Mouse (Mus musculus) heart, embryonic 14.5 days (tissue): Measurements from ENCODE around the gene Hist1h3f. TPM values are rescaled to one million over a fixed set of nuclear protein-coding genes. Genes with fewer than 3 reads are reported as not detected.

ENCODE experiments used
- ATAC-seq: fragments of 200-750 bp; cut with Nextera tagmentation; 2 replicates; pipeline ENCODE4 v1.8.0; 2017; ENCODE audit warnings: low read depth, moderate TSS enrichment; ENCODE audit not compliant: insufficient number of reproducible peaks, insufficient read depth, low FRiP score
- H3K27ac ChIP-seq, 2 experiments: fragments of 200-500 bp in 1 of 2; fragments of 300-500 bp in 1 of 2; sonication (generic) in 1 of 2; replicated peaks in 1 of 2; 2 replicates each; pipeline ENCODE4 v1.5.1; 2012 to 2014; ENCODE audit warnings: low read depth in 2 of 2, low read length in 2 of 2, control low read depth in 1 of 2, mild to moderate bottlenecking in 1 of 2, mixed read lengths in 1 of 2; ENCODE audit not compliant: control insufficient read depth in 1 of 2, insufficient read depth in 1 of 2
- H3K27me3 ChIP-seq: fragments of 300-500 bp; sonication (generic); 2 replicates; pipeline ENCODE4 v1.6.1; 2014; ENCODE audit warnings: mild to moderate bottlenecking, low read length, control low read depth; ENCODE audit not compliant: control insufficient read depth, insufficient read depth
- H3K36me3 ChIP-seq: fragments of 300-500 bp; sonication (generic); 2 replicates; pipeline ENCODE4 v1.6.1; 2014; ENCODE audit warnings: mild to moderate bottlenecking, control low read depth, low read length, mixed read lengths; ENCODE audit not compliant: control insufficient read depth, insufficient read depth
- H3K4me1 ChIP-seq, 2 experiments: fragments of 200-500 bp in 1 of 2; fragments of 300-500 bp in 1 of 2; sonication (generic) in 1 of 2; 2 replicates each; pipeline ENCODE4 v1.6.1; 2012 to 2014; ENCODE audit warnings: low read length in 2 of 2, control low read depth in 1 of 2, mixed read lengths in 1 of 2; ENCODE audit not compliant: control insufficient read depth in 2 of 2, insufficient read depth in 2 of 2
- H3K4me2 ChIP-seq: fragments of 300-500 bp; sonication (generic); 2 replicates; pipeline ENCODE4 v1.6.1; 2014; ENCODE audit warnings: mild to moderate bottlenecking, low read length
- H3K4me3 ChIP-seq, 2 experiments: fragments of 200-500 bp in 1 of 2; fragments of 300-500 bp in 1 of 2; sonication (generic) in 1 of 2; 2 replicates each; pipeline ENCODE4 v1.5.1; 2012 to 2014; ENCODE audit warnings: low read length in 2 of 2, mild to moderate bottlenecking in 2 of 2, control low read depth in 1 of 2, low read depth in 1 of 2, moderate library complexity in 1 of 2; ENCODE audit not compliant: control insufficient read depth in 1 of 2, insufficient read depth in 1 of 2
- H3K9ac ChIP-seq: fragments of 300-500 bp; sonication (generic); 2 replicates; pipeline ENCODE4 v1.6.1; 2014; ENCODE audit warnings: mild to moderate bottlenecking, low read length
- H3K9me3 ChIP-seq: fragments of 300-500 bp; sonication (generic); 2 replicates; pipeline ENCODE4 v1.6.1; 2016; ENCODE audit warnings: low read length, control low read depth; ENCODE audit not compliant: control insufficient read depth
- WGBS: fragments of 180-500 bp; shearing (Covaris S2); extraction: QIAGEN DNeasy Blood & Tissue Kit; methylation state at CpG from one replicate; pipeline ENCODE4 v1.1.7; 2014; 5-methylcytosine and 5-hydroxymethylcytosine counted together
- polyA plus RNA-seq: library from polyadenylated mRNA; unstranded; fragments of >200 nt; fragmentation: Nextera tagmentation; extraction: Ambion mirVana; gene quantifications from 2 replicates; pipeline ENCODE4 v1.2.1, GENCODE M21; 2014

Hist1h3f gene
- polyA plus RNA-seq, 1 experiment from 2014 or later: 0.72 TPM

DNA sequence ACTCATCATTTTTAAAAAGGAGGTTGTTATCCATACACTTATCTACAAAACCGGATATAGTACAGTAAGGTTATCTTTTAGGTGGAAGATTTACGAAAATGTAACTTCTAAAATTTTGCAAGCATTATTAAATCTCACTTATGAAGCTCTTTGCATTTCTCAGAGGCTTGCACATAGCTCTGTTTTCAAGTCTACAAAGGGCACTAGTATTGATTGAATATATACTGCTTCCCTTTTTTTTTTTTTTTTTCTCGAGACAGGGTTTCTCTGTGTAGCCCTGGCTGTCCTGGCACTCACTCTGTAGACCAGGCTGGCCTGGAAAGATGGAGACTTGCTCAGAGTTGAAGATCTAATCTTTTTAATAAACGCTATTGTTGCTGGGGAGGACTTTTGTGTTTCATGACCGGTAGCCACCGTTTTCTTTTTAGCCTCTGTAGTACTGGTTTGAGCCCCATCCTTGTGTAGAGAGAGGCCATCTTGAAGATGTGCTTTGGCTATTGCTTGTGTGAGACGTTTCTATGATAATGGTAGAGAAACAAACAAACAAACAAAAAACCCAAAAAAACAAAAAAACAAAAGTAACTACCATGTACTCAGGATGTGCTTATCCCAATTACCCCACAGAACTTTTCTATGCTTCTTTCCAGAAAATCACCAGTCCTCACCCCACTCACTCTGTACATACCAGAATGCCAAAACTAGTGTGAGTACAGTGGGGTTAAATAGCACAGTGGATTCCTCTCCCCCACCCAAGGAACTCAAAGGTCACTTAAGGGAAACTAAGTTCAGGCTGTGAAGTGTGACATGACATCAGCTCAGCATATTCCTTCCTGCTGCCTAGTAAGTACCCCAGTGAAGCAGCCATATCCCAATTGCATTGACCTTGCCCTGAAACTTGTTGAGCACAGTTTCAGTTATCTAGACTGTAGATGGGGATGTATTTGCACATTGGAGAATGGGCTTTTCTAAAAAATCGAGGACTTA, 8.4 kb downstream of the Hist1h3f start:
- peak overlapping the region; percentile 72 for H3K4me2 ChIP-seq
- ATAC-seq: no peak
- peak overlapping the region in 1 of 2 experiments; percentile 44; a peak in 2 of 4 replicates for H3K4me3 ChIP-seq
- no peaks in the 10 kb centered on the region for H3K27me3 ChIP-seq
- H3K36me3 ChIP-seq: no peaks in the 10 kb centered on the region
- peak overlapping the region; percentile 44 for H3K9ac ChIP-seq
- H3K27ac ChIP-seq: peak overlapping the region in 1 of 2 experiments; percentile 87; a peak in 3 of 4 replicates
- H3K4me1 ChIP-seq: peaks cover 0 to 13% of the 10 kb centered on the region in 2 experiments; a peak in 3 of 4 replicates
- H3K9me3 ChIP-seq: no peaks in the 10 kb centered on the region
- WGBS: 49% methylated on average over 8 of the region's 8 CpGs

DNA sequence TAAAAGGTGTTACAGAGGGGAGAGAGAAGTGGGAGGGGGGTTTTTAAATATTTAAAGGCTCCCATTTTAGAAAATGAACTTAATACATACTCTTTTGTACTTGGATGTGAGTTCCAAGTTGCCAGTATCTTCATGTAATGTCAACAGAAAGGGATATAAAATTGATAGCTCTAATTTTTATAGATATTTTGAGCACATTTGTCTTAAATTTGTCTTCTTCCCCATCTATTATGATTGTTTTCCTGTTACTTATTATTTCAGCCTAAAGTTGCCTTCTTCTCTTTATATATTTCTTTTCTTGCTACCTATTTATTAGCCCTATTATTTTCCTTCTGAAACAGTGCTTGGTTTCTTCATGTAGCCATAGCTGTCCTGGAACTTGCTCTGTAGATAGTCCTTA, 9.1 kb downstream of the Hist1h3f start, which contains the start of gene Hist1h1d:
Gene Hist1h1d, plus strand, starts transcription at position 301 of the 400 bp plus-strand sequence.
- Histone ChIP-seq H3K4me2 (peak within 1 kb of the TSS; percentile 72), H3K27me3 (no peaks in the 10 kb centered on the region), H3K9ac (peak within 1 kb of the TSS; percentile 94), H3K4me3 (no peak within 1 kb of the TSS), H3K36me3 (no peaks in the 10 kb centered on the region), H3K4me1 (peaks cover 0 to 13% of the 10 kb centered on the region in 2 experiments; a peak in 3 of 4 replicates), H3K27ac (peak within 1 kb of the TSS in 1 of 2 experiments; percentile 98; a peak in 3 of 4 replicates), H3K9me3 (no peaks in the 10 kb centered on the region)
- ATAC-seq: no peak

DNA sequence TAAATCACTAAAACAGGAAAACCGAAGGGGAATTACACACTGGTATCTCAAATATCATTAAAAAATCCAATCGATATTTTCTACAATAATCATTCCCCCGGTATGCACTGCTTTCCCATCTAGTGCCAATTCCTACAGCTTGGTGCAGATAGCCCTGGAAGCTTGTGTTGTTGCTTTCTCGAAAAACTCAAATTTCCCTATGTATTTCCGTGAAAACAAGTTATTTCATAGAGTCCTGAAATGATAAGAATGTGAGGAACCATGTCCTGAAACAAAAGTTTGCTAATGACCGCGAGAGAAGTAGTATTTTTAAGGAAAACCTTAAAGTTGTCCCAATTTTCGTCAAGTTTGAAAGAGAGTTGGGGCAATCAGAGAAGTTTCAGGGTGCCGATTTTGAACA, 10.5 kb downstream of the Hist1h3f start:
- Histone ChIP-seq H3K27ac (peak overlapping the region; percentile 97 to 98), H3K9ac (peak overlapping the region; percentile 94), H3K9me3 (no peaks in the 10 kb centered on the region), H3K4me2 (peak overlapping the region; percentile 85), H3K36me3 (no peaks in the 10 kb centered on the region), H3K4me1 (peaks cover 0 to 13% of the 10 kb centered on the region in 2 experiments; a peak in 3 of 4 replicates), H3K27me3 (no peaks in the 10 kb centered on the region), H3K4me3 (peak overlapping the region in 1 of 2 experiments; percentile 62; a peak in 2 of 4 replicates)
- ATAC-seq: no peak
- WGBS: 22% methylated on average over 9 of the region's 9 CpGs

DNA sequence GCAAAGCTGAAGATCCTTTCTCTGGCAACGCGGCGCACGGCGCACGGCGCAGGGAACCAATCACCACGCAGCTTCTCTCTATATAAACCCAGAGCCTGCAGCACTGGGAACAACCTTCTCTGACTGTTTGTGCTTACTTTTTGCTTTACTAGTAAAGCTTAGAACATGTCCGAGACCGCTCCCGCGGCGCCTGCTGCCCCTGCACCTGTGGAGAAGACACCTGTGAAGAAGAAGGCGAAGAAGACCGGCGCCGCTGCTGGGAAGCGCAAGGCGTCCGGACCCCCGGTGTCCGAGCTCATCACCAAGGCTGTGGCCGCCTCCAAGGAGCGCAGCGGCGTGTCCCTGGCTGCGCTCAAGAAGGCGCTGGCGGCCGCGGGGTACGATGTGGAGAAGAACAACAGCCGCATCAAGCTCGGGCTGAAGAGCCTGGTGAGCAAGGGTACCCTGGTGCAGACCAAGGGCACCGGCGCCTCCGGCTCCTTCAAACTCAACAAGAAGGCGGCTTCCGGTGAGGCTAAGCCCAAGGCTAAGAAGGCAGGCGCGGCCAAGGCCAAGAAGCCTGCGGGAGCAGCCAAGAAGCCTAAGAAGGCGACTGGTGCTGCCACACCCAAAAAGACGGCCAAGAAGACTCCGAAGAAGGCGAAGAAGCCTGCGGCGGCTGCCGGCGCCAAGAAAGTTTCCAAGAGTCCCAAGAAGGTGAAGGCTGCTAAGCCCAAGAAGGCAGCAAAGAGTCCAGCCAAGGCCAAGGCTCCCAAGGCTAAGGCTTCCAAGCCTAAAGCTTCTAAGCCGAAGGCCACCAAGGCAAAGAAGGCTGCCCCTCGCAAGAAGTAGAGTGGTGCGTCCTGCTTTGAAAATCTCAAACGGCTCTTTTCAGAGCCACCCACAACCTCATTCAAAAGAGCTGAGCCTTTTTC, 11.3 kb downstream of the Hist1h3f start:
- peak overlapping the region; percentile 94 for H3K9ac ChIP-seq
- H3K9me3 ChIP-seq: no peaks in the 10 kb centered on the region
- H3K4me3 ChIP-seq: peak overlapping the region; percentile 62 to 69
- peak; percentile 79 for ATAC-seq
- WGBS: under 1% methylated on average over 54 of the region's 54 CpGs
- H3K4me2 ChIP-seq: peak overlapping the region; percentile 85
- H3K36me3 ChIP-seq: no peaks in the 10 kb centered on the region
- H3K27ac ChIP-seq: peak overlapping the region; percentile 97 to 98
- no peaks in the 10 kb centered on the region for H3K27me3 ChIP-seq
- H3K4me1 ChIP-seq: peaks cover 0 to 13% of the 10 kb centered on the region in 2 experiments; a peak in 3 of 4 replicates

DNA sequence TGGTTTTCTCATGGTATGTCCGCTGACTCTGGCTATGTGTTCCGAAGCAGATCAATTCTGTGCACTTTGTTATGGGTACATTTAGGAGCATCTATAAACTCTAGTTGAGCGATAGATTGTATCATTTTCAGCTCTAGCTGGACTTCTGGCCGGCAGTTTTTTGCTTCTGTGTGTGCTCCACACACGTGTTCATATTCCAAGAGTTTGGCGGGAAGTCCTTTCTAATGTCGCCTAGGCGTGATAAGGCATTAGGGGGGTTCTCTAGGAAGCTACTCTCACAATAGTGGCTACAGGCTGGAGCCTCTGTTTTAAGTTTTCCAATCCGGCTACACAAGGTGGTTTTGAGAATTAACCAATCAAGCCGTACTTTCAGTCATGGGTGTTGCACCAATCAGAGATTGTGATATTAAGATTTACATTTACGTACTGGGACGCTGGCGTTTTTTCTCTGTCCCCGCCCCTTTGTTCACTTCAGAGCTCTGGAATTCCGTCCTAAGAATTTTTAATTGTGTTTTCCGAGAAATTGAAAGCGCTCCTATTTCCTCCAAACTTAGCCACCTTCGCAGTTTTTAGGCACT, 12.1 kb downstream of the Hist1h3f start:
- under 1% methylated on average over 18 of the region's 18 CpGs for WGBS
- Histone ChIP-seq H3K9me3 (no peaks in the 10 kb centered on the region), H3K36me3 (no peaks in the 10 kb centered on the region), H3K27me3 (no peaks in the 10 kb centered on the region), H3K4me3 (peak overlapping the region; percentile 62 to 69), H3K9ac (peak overlapping the region; percentile 94), H3K4me2 (peak overlapping the region; percentile 85), H3K27ac (peak overlapping the region; percentile 97 to 98), H3K4me1 (peaks cover 0 to 8% of the 10 kb centered on the region in 2 experiments; a peak in 3 of 4 replicates)
- ATAC-seq: peak; percentile 78

DNA sequence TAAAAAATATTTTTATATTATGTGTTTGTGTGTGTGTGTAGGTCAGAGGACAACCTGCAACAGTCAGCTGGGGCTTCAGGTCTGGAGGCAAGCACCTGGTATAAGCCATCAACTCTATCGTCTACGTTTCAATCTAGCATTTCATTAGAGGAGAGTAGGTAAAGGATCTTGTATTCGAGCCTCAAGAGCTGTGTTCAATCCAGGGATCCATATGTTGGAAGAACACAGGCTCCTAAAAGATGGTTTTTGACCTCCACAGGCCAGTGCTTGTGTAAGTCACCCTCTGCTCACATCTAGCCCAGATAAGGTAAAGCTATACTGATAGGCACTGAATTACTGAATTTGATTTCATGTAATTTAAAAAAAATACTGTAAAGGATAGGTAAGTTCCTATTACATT, 13.1 kb downstream of the Hist1h3f start:
- ATAC-seq: no peak
- 65% methylated on average over 3 of the region's 3 CpGs for WGBS
- H3K27ac ChIP-seq: peak overlapping the region in 1 of 2 experiments; percentile 98; a peak in 2 of 4 replicates

More for the DNA sequence above, 13.1 kb downstream of the Hist1h3f start:
- no peaks in the 10 kb centered on the region for H3K9me3 ChIP-seq
- no peaks in the 10 kb centered on the region for H3K36me3 ChIP-seq
- no peak overlapping the region for H3K9ac ChIP-seq
- peaks cover 0 to 8% of the 10 kb centered on the region in 2 experiments; a peak in 3 of 4 replicates for H3K4me1 ChIP-seq
- no peak overlapping the region for H3K4me3 ChIP-seq
- no peaks in the 10 kb centered on the region for H3K27me3 ChIP-seq
- H3K4me2 ChIP-seq: peak overlapping the region; percentile 85; the same call in 1 of the 2 replicates
